Mouse (Mus musculus) spleen, adult 2 months (tissue): Measurements from ENCODE around the gene Ubxn7. TPM values are rescaled to one million over a fixed set of nuclear protein-coding genes. Genes with fewer than 3 reads are reported as not detected.

ENCODE experiments used
- DNase-seq, 2 experiments: peaks; one replicate each; pipeline versions ENCODE4 v3.0.0 to v3.0.0-alpha.2; 2012 to 2021; ENCODE audit warnings: low spot score in 2 of 2, low read depth in 1 of 2
- H3K27ac ChIP-seq: fragments of 200-500 bp; 2 replicates; pipeline ENCODE4 v1.5.1; 2012; ENCODE audit warnings: low read length, inconsistent platforms; ENCODE audit not compliant: insufficient read depth
- H3K27me3 ChIP-seq: fragments of 200-500 bp; 2 replicates; pipeline ENCODE4 v1.6.1; 2012; ENCODE audit warnings: mild to moderate bottlenecking, moderate library complexity, low read length, inconsistent platforms; ENCODE audit not compliant: control insufficient read depth, insufficient read depth
- H3K36me3 ChIP-seq: fragments of 200-500 bp; 2 replicates; pipeline ENCODE4 v1.6.1; 2012; ENCODE audit warnings: mild to moderate bottlenecking, low read length, inconsistent platforms; ENCODE audit not compliant: control insufficient read depth, insufficient read depth
- H3K4me1 ChIP-seq: fragments of 200-500 bp; 2 replicates; pipeline ENCODE4 v1.6.1; 2011; ENCODE audit warnings: inconsistent platforms; ENCODE audit not compliant: control insufficient read depth, insufficient read depth, insufficient read length
- H3K4me3 ChIP-seq: fragments of 200-500 bp; 2 replicates; pipeline ENCODE4 v1.5.1; 2011; ENCODE audit warnings: mild to moderate bottlenecking, inconsistent platforms; ENCODE audit not compliant: insufficient read depth, insufficient read length; ENCODE audit errors: extremely low read depth
- CTCF ChIP-seq: fragments of 200-500 bp; IDR thresholded peaks from 2 replicates; pipeline ENCODE4 v1.5.1; 2011; ENCODE audit warnings: mild to moderate bottlenecking, inconsistent platforms; ENCODE audit not compliant: insufficient read depth, insufficient read length, insufficient replicate concordance; ENCODE audit errors: extremely low read depth
- POLR2A ChIP-seq: fragments of 200-500 bp; IDR thresholded peaks from 2 replicates; pipeline ENCODE4 v1.6.1; 2011; ENCODE audit warnings: low read depth, low read length, inconsistent platforms
- WGBS: fragments of 180-500 bp; shearing (Covaris S2); methylation state at CpG from one replicate; pipeline ENCODE4 v1.1.7; 2018; 5-methylcytosine and 5-hydroxymethylcytosine counted together
- polyA plus RNA-seq: library from polyadenylated mRNA; depleted of rRNA; stranded (reverse); fragments of >200 nt; gene quantifications from 2 replicates; pipeline ENCODE4 v1.2.3, GENCODE M21; 2012

Gene Ubxn7
- polyA plus RNA-seq, 1 experiment = 6.0 TPM

DNA sequence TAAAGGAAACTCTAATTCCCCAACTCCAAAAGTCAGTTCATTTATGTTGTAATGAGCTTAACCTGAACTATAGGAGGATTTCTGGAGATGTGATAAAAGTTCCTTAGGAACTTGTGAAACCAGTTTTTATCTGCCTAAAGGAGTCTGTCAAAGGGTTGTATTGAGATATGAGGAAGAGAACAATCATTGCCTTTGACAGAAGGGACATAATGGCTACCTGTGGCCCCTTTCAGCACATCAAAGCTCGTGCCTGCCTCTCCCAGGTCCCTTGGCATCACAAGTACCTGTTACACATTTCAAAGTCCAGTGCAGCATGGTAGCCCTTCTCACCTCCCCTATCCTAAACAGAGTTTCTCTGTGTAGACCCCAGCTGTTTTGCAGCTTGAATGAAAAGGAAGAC, 85.4 kb downstream of the Ubxn7 start:
- WGBS = 59% methylated on average over 1 of the region's 1 CpGs

GRCm38 (mm10) chr16:32419517-32420483, 87.7 kb downstream of the Ubxn7 start, which contains the start of gene Tctex1d2:
Gene Tctex1d2, plus strand, starts transcription at chr16:32419702.
- Histone ChIP-seq H3K36me3 (no peaks in the 10 kb centered on the region), H3K4me1 (peaks cover 2% of the 10 kb centered on the region), H3K27ac (peak within 1 kb of the TSS; percentile 23), H3K4me3 (peak within 1 kb of the TSS; percentile 60), H3K27me3 (no peaks in the 10 kb centered on the region)
- TF ChIP-seq CTCF = no peak
- TF ChIP-seq POLR2A = no peak
- peak; percentile 83 to 91 for DNase-seq
- 6% methylated on average over 45 of the region's 45 CpGs for WGBS

More for the DNA sequence above, 85.4 kb downstream of the Ubxn7 start:
- DNase-seq = no peak
- no peak overlapping the region for H3K27ac ChIP-seq
- H3K4me1 ChIP-seq = peaks cover 2% of the 10 kb centered on the region
- H3K27me3 ChIP-seq = no peaks in the 10 kb centered on the region
- H3K4me3 ChIP-seq = no peak overlapping the region
- no peak for TF ChIP-seq POLR2A
- TF ChIP-seq CTCF = no peak
- H3K36me3 ChIP-seq = no peaks in the 10 kb centered on the region

- no peak overlapping the region for H3K4me3 ChIP-seq
- no peak for DNase-seq
- WGBS = 94% methylated on average over 3 of the region's 3 CpGs
Observed at GRCm38 (mm10) chr16:32427506-32427905, 95.4 kb downstream of the Ubxn7 start.

DNA sequence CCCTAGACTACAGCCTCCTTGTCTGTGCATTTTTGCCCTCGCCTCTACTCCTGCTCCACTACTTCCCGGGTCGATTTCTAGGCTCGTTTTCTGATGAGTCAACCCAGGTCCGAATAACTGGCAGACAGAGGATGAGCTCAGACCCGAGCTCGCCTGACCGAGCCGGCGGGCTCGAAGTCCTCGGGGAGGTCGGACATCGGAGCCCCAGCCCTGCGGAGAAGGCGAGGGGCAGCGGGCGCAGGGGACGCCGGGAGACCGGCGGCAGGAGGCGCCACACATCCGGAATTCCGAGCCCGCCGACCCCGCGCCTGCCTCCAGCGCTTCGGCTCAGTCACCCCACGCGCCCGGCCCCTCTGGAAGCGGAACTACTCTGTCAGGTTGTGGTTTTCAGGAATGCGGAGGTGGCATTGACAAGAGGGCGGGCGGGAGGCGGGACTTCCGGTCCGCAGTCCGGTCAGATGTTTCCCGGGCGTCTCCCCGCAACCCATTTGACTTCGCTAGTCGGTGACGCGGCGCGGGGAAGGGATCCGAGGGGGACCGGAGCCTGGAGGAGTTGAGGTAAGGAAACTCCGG, 98.5 kb downstream of the Ubxn7 start, which contains the start of gene Pcyt1a:
Pcyt1a (plus strand) TSS at position 448 of the 573 bp plus-strand sequence.
- H3K4me1 ChIP-seq = peaks cover 2% of the 10 kb centered on the region; the same call in 1 of the 2 replicates
- peak; percentile 53 to 60 for DNase-seq
- H3K27ac ChIP-seq = peak within 1 kb of the TSS; percentile 68
- under 1% methylated on average over 54 of the region's 54 CpGs for WGBS
- H3K36me3 ChIP-seq = no peaks in the 10 kb centered on the region
- H3K4me3 ChIP-seq = peak within 1 kb of the TSS; percentile 90
- no peaks in the 10 kb centered on the region for H3K27me3 ChIP-seq
- TF ChIP-seq POLR2A = no peak
- TF ChIP-seq CTCF = peak; percentile 0; the same call in 1 of the 2 replicates

More at GRCm38 (mm10) chr16:32427506-32427905, 95.4 kb downstream of the Ubxn7 start:
- H3K27ac ChIP-seq = no peak overlapping the region
- TF ChIP-seq POLR2A = no peak
- TF ChIP-seq CTCF = no peak
- no peaks in the 10 kb centered on the region for H3K36me3 ChIP-seq
- no peaks in the 10 kb centered on the region; the same call in 1 of the 2 replicates for H3K4me1 ChIP-seq
- H3K27me3 ChIP-seq = no peaks in the 10 kb centered on the region

- WGBS = 3% methylated on average over 28 of the region's 28 CpGs
- TF ChIP-seq POLR2A = no peak
- no peak for DNase-seq
Observed at GRCm38 (mm10) chr16:32431047-32431591, 99.1 kb downstream of the Ubxn7 start.

DNA sequence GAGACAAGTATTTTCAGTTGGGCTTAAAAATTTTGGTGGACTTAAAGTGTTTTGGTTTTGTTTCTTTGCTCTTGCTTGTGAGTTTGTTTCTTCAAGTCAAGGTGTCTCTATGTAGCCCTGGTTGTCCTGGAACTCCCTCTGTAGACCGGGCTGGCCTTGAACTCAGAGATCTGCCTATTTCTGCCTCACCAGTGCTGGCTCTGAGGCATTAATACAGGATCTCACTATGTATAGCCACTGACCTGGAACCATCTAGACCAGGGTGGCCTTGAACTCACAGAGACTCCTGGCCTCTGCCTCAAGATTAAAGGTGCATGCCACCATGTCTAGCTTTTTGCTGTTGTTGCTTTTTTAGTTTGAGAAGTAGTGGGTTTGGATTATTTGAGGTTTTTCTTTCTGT, 99.9 kb downstream of the Ubxn7 start:
- Histone ChIP-seq H3K36me3 (no peaks in the 10 kb centered on the region), H3K4me1 (peaks cover 2% of the 10 kb centered on the region; the same call in 1 of the 2 replicates), H3K4me3 (peak overlapping the region; percentile 90; the same call in 1 of the 2 replicates), H3K27me3 (no peaks in the 10 kb centered on the region), H3K27ac (no peak overlapping the region)
- no peak for TF ChIP-seq POLR2A
- no peak for TF ChIP-seq CTCF
- DNase-seq = no peak
- 97% methylated on average over 1 of the region's 1 CpGs for WGBS

More at GRCm38 (mm10) chr16:32431047-32431591, 99.1 kb downstream of the Ubxn7 start:
- Histone ChIP-seq H3K4me1 (peaks cover 2% of the 10 kb centered on the region; the same call in 1 of the 2 replicates), H3K27me3 (no peaks in the 10 kb centered on the region), H3K27ac (peak overlapping the region; percentile 68), H3K36me3 (no peaks in the 10 kb centered on the region), H3K4me3 (peak overlapping the region; percentile 90)
